Mouse (Mus musculus) heart, postnatal 4 days (tissue): ENCODE measurements around the gene Lrrc7. TPM values are rescaled to one million over a fixed set of nuclear protein-coding genes. Genes with fewer than 3 reads are reported as not detected.

Source experiments
- DNase-seq: peaks from one replicate; pipeline ENCODE4 v3.0.0; 2021
- total RNA-seq, 2 experiments: library from RNA; stranded (reverse); gene quantifications; 2 replicates each; pipeline ENCODE4 v1.2.3; 2021

Gene Lrrc7
- total RNA-seq, 2 experiments from 2014 or later, result 0.02 to 0.05 TPM

- no peak for DNase-seq
Observed at GRCm38 (mm10) chr3:158065256-158065655, 496.8 kb downstream of the Lrrc7 start.

GRCm38 (mm10) chr3:158061811-158062523 is 500.1 kb downstream of the Lrrc7 start:
- DNase-seq, result no peak

GRCm38 (mm10) chr3:158060621-158061291 is 501.3 kb downstream of the Lrrc7 start:
- DNase-seq, result no peak

- no peak for DNase-seq
Observed at GRCm38 (mm10) chr3:158049508-158049907, 512.5 kb downstream of the Lrrc7 start.

- DNase-seq, result no peak
Observed at GRCm38 (mm10) chr3:158040755-158041154, 521.3 kb downstream of the Lrrc7 start.

GRCm38 (mm10) chr3:158038106-158038505 is 523.9 kb downstream of the Lrrc7 start:
- DNase-seq, result no peak

GRCm38 (mm10) chr3:158036329-158036988 is 525.6 kb downstream of the Lrrc7 start, which contains the start of the genes Srsf11 and Lrrc40:
Gene Srsf11, minus strand, starts transcription at chr3:158036639.
Gene Lrrc40, plus strand, starts transcription at chr3:158036662.
- peak; percentile 95 for DNase-seq

GRCm38 (mm10) chr3:158035866-158036265 is 526.2 kb downstream of the Lrrc7 start:
- no peak for DNase-seq
